Comparison of ENCODE assay signal across 8 mouse cellular contexts in the genomic region with DNA sequence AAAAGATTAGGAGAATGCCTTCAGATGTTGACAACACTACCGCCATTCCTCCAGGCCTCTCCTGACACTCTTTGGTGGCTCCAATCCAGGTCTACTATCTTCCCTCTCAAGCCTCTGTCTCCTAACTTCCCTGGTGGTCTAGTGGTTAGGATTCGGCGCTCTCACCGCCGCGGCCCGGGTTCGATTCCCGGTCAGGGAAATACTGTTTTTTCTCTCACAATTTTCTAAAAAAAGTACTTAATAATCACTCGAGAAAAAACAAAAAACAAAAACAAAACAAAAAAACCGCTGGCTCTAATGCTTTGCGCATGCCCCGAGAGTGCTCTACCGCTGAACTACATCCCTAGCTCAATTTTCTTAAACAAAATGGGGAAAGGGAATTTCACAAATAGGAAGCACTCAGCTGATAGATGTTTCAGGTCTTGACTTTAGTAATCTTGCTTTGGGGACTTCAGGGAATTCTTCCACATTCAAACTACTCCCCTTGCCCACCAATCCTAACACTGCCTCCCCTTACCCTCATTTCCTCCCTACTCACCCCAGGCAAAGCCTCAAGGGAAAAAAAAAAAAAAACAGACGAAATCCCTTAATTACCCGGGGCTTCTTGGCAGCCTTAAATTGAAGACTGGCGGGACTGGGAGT. TPM values are rescaled to one million over a fixed set of nuclear protein-coding genes. Genes with fewer than 3 reads are reported as not detected.
DNase-seq lines count a peak whose midpoint lies in the region; ATAC-seq and TF ChIP-seq lines count a peak whose summit lies in the region.

No protein-coding gene starts in this region.

- no peaks in the 10 kb centered on the region for H3K36me3 ChIP-seq in embryonic facial prominence, embryonic 13.5 days
- H3K36me3 ChIP-seq in heart, embryonic 10.5 days: no peaks in the 10 kb centered on the region
- no peaks in the 10 kb centered on the region for H3K36me3 ChIP-seq in kidney, embryonic 16.5 days (ENCODE audit: insufficient read depth, low read length)
- H3K36me3 ChIP-seq in liver, adult 2 months (ENCODE audit: control insufficient read depth, insufficient read depth, low read length): no peaks in the 10 kb centered on the region
- H3K36me3 ChIP-seq in stomach, embryonic 14.5 days (ENCODE audit: control insufficient read depth, insufficient read depth, low read length): no peaks in the 10 kb centered on the region

- no peaks in the 10 kb centered on the region for H3K9me3 ChIP-seq in embryonic facial prominence, embryonic 13.5 days
- no peaks in the 10 kb centered on the region for H3K9me3 ChIP-seq in heart, embryonic 10.5 days
- H3K9me3 ChIP-seq in kidney, embryonic 16.5 days (ENCODE audit: low read length): no peaks in the 10 kb centered on the region
- no peaks in the 10 kb centered on the region for H3K9me3 ChIP-seq in stomach, embryonic 14.5 days (ENCODE audit: control insufficient read depth, low read depth, low read length)

- H3K4me2 ChIP-seq in embryonic facial prominence, embryonic 13.5 days: peak overlapping the region; percentile 91
- H3K4me2 ChIP-seq in kidney, embryonic 16.5 days (replicated peaks; ENCODE audit: low read depth, low read length): peak overlapping the region; percentile 69
- peak overlapping the region; percentile 65 for H3K4me2 ChIP-seq in stomach, embryonic 14.5 days (replicated peaks; ENCODE audit: low read depth, low read length)

- no peak for TF ChIP-seq POLR2A in liver, adult 2 months (IDR thresholded peaks at IDR 0.05; ENCODE audit: extremely low read depth, insufficient read depth, low read length)

- TF ChIP-seq CTCF in liver, adult 2 months (IDR thresholded peaks at IDR 0.05; ENCODE audit: low read depth, low read length): no peak

- peaks cover 24% of the 10 kb centered on the region for H3K4me1 ChIP-seq in embryonic facial prominence, embryonic 13.5 days
- peaks cover 14% of the 10 kb centered on the region for H3K4me1 ChIP-seq in heart, embryonic 10.5 days
- peaks cover 17% of the 10 kb centered on the region for H3K4me1 ChIP-seq in kidney, embryonic 16.5 days (ENCODE audit: insufficient read depth, low read length)
- H3K4me1 ChIP-seq in liver, adult 2 months (ENCODE audit: control insufficient read depth, insufficient read depth, low read length): peaks cover 5% of the 10 kb centered on the region; the same call in 1 of the 2 replicates
- H3K4me1 ChIP-seq in stomach, embryonic 14.5 days (ENCODE audit: control insufficient read depth, insufficient read depth, low read length): peaks cover 4% of the 10 kb centered on the region; the same call in 1 of the 2 replicates

- H3K27me3 ChIP-seq in embryonic facial prominence, embryonic 13.5 days: no peaks in the 10 kb centered on the region
- no peaks in the 10 kb centered on the region for H3K27me3 ChIP-seq in heart, embryonic 10.5 days (ENCODE audit: insufficient read depth, poor library complexity, severe bottlenecking)
- no peaks in the 10 kb centered on the region for H3K27me3 ChIP-seq in kidney, embryonic 16.5 days (ENCODE audit: insufficient read depth, low read length)
- no peaks in the 10 kb centered on the region for H3K27me3 ChIP-seq in liver, adult 2 months (ENCODE audit: control insufficient read depth, insufficient read depth, low read length)
- no peaks in the 10 kb centered on the region for H3K27me3 ChIP-seq in stomach, embryonic 14.5 days (ENCODE audit: control insufficient read depth, insufficient read depth, low read length)

- WGBS in embryonic facial prominence, embryonic 13.5 days: under 1% methylated on average over 17 of the region's 17 CpGs
- WGBS in heart, embryonic 10.5 days: under 1% methylated on average over 17 of the region's 17 CpGs
- WGBS in kidney, embryonic 16.5 days: under 1% methylated on average over 17 of the region's 17 CpGs
- WGBS in liver, adult 2 months: 2% methylated on average over 17 of the region's 17 CpGs
- 2% methylated on average over 17 of the region's 17 CpGs for WGBS in stomach, embryonic 14.5 days

- H3K4me3 ChIP-seq in embryonic facial prominence, embryonic 13.5 days: peak overlapping the region; percentile 85
- H3K4me3 ChIP-seq in heart, embryonic 10.5 days: peak overlapping the region; percentile 71
- H3K4me3 ChIP-seq in kidney, embryonic 16.5 days (ENCODE audit: low read length): peak overlapping the region; percentile 65
- peak overlapping the region; percentile 53 for H3K4me3 ChIP-seq in liver, adult 2 months (ENCODE audit: insufficient read depth, low read depth, low read length)
- peak overlapping the region; percentile 82 for H3K4me3 ChIP-seq in stomach, embryonic 14.5 days (ENCODE audit: low read depth, low read length)

- peaks cover 4% of the 10 kb centered on the region; the same call in 1 of the 2 replicates for H3K79me2 ChIP-seq in liver, adult 2 months (ENCODE audit: control insufficient read depth, insufficient read depth, low read length)

- DNase-seq in urinary bladder, adult 18-20 months (ENCODE audit: low spot score in 2 of 2): peak; percentile 70 to 72
- no peak for DNase-seq in urinary bladder, postnatal 10 days (ENCODE audit: low spot score)
- peak; percentile 90 for DNase-seq in heart, embryonic 10.5 days (ENCODE audit: low spot score)
- peak; percentile 59 for DNase-seq in liver, adult 2 months (ENCODE audit: extremely low read depth, low read depth, low spot score)
- DNase-seq in naive thymus-derived CD4-positive, alpha-beta T cell, adult 2 months (ENCODE audit: low read depth): peak; percentile 65

- H3K9ac ChIP-seq in embryonic facial prominence, embryonic 13.5 days: peak overlapping the region; percentile 86
- H3K9ac ChIP-seq in kidney, embryonic 16.5 days (replicated peaks; ENCODE audit: low read length): peak overlapping the region; percentile 78
- peak overlapping the region; percentile 58 for H3K9ac ChIP-seq in liver, adult 2 months (ENCODE audit: low read depth, low read length)
- H3K9ac ChIP-seq in stomach, embryonic 14.5 days (replicated peaks; ENCODE audit: low read depth, low read length): no peak overlapping the region

- H3K27ac ChIP-seq in embryonic facial prominence, embryonic 13.5 days: peak overlapping the region; percentile 51
- H3K27ac ChIP-seq in heart, embryonic 10.5 days: peak overlapping the region; percentile 86
- peak overlapping the region; percentile 84 for H3K27ac ChIP-seq in kidney, embryonic 16.5 days (ENCODE audit: low read length)
- 0 out of 2 replicates have a peak overlapping the region, but pooled peaks have one; percentile 14 for H3K27ac ChIP-seq in liver, adult 2 months (replicated peaks; ENCODE audit: insufficient read depth, low read depth, low read length)
- H3K27ac ChIP-seq in stomach, embryonic 14.5 days (ENCODE audit: low read length): peak overlapping the region; percentile 67

- ATAC-seq in embryonic facial prominence, embryonic 13.5 days (ENCODE audit: insufficient number of reproducible peaks, insufficient read depth, low FRiP score, low TSS enrichment, low read depth): 0 out of 2 replicates have a peak, but pooled peaks have one; percentile 6
- ATAC-seq in kidney, embryonic 16.5 days (ENCODE audit: low FRiP score, low TSS enrichment): no peak; the same call in 1 of the 2 replicates
- 0 out of 2 replicates have a peak, but pooled peaks have one; percentile 34 for ATAC-seq in stomach, embryonic 14.5 days (ENCODE audit: insufficient number of reproducible peaks, insufficient read depth, low FRiP score, low read depth)

RNA-seq across cellular contexts. Expression of a gene that starts 0.5 kb away (rescaled TPM):
- 49.1 and 53.8 TPM in 2 replicates for polyA plus RNA-seq in embryonic facial prominence, embryonic 13.5 days (2015; fragmentation: Nextera tagmentation; extraction: Ambion mirVana)
- 54.0 and 66.9 TPM in 2 replicates for polyA plus RNA-seq in heart, embryonic 10.5 days (2016; fragmentation: Nextera tagmentation; extraction: Ambion mirVana)
- polyA plus RNA-seq in kidney, embryonic 16.5 days (2015; fragmentation: Nextera tagmentation; extraction: Ambion mirVana): 59.8 and 60.3 TPM in 2 replicates
- 31.9 and 34.2 TPM in 2 replicates for total RNA-seq in liver, adult 2 months (2014; rRNA removed)
- polyA plus RNA-seq in liver, adult 2 months (2012; rRNA removed): 33.7 and 37.5 TPM in 2 replicates
- 48.4 and 51.9 TPM in 2 replicates for polyA plus RNA-seq in stomach, embryonic 14.5 days (2014; fragmentation: Nextera tagmentation; extraction: Ambion mirVana)

Comparison
In these comparisons a context has a peak if more than half of its experiments do, and no peak if none do; other contexts are left out.
1. H3K27ac ChIP-seq: peak in every context shown above with its lines; median percentile 86 in heart, embryonic 10.5 days; 84 in kidney, embryonic 16.5 days; 67 in stomach, embryonic 14.5 days; 51 in embryonic facial prominence, embryonic 13.5 days; 14 in liver, adult 2 months.